Mouse (Mus musculus): Measurements from ENCODE around the gene Eral1. TPM values are rescaled to one million over a fixed set of nuclear protein-coding genes. Genes with fewer than 3 reads are reported as not detected.
"Not testable (repeated sequence)": the region's sequence is repeated elsewhere in the genome, so short reads cannot be mapped to it uniquely, and the experiment has no call there.

The Eral1 gene
- polyA plus RNA-seq, 1 experiment from 2014 or later: 35.0 TPM

DNA sequence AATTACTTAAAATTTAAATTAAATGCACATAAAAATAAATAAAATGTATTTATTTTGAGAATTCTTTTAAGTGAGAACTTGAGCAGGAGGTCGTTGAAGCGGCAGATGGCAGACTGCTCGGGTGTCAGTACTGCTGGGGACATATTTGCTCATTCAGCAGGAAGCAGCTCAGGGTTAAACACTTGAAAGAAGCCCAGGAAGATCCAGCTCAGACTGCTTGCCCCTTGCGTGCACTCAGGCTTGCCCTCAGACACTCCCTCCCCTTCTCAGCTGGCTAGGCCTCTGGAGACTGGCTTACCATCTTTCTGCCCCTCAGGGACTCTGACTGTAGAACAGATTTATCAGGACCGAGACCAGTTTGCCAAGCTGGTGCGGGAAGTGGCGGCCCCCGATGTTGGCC is 23.2 kb downstream of the Eral1 start:
- Histone ChIP-seq H3K4me1 (replicated peaks; ENCODE audit: control insufficient read depth, insufficient read depth, low read length) (no peaks in the 10 kb centered on the region), H3K4me3 (ENCODE audit: low read length) (no peak overlapping the region), H3K36me3 (ENCODE audit: control insufficient read depth, insufficient read depth, low read length) (peaks cover 8% of the 10 kb centered on the region; the same call in 1 of the 2 replicates), H3K4me2 (ENCODE audit: low read depth, low read length) (no peak overlapping the region), H3K27me3 (ENCODE audit: control insufficient read depth, insufficient read depth, low read depth, low read length) (no peaks in the 10 kb centered on the region), H3K9me3 (ENCODE audit: control insufficient read depth, low read length) (no peaks in the 10 kb centered on the region), H3K27ac (ENCODE audit: low read length) (no peak overlapping the region), H3K9ac (ENCODE audit: low read length) (no peak overlapping the region)
- WGBS: 64% methylated on average over 8 of the region's 8 CpGs
- ATAC-seq (ENCODE audit: low read depth): no peak

DNA sequence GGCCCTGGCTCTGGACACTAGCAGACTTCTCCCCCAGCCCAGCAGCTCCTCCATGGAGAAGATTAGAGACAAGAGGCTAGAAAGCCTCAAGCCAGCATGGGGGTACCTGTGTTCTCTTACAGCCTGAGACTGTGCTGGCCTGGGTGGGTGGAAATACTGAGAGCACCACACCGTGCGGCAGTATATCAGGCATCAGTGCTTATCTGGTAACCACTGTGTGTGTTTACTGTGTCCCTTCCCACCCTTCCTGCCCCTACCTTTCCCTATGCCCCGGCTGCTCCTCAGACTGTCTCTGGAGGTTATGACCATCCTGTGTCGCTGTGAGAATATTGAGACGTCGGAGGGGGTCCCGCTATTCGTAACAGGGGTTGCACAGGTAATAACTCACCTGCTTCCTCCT is 27.1 kb downstream of the Eral1 start:
- no peak for ATAC-seq (ENCODE audit: low read depth)
- Histone ChIP-seq H3K27me3 (ENCODE audit: control insufficient read depth, insufficient read depth, low read depth, low read length) (no peaks in the 10 kb centered on the region), H3K9ac (ENCODE audit: low read length) (no peak overlapping the region), H3K36me3 (ENCODE audit: control insufficient read depth, insufficient read depth, low read length) (peaks cover 3% of the 10 kb centered on the region; the same call in 1 of the 2 replicates), H3K9me3 (ENCODE audit: control insufficient read depth, low read length) (no peaks in the 10 kb centered on the region), H3K4me2 (ENCODE audit: low read depth, low read length) (no peak overlapping the region), H3K4me3 (ENCODE audit: low read length) (no peak overlapping the region), H3K4me1 (replicated peaks; ENCODE audit: control insufficient read depth, insufficient read depth, low read length) (no peaks in the 10 kb centered on the region), H3K27ac (ENCODE audit: low read length) (no peak overlapping the region)
- 71% methylated on average over 8 of the region's 8 CpGs for WGBS

DNA sequence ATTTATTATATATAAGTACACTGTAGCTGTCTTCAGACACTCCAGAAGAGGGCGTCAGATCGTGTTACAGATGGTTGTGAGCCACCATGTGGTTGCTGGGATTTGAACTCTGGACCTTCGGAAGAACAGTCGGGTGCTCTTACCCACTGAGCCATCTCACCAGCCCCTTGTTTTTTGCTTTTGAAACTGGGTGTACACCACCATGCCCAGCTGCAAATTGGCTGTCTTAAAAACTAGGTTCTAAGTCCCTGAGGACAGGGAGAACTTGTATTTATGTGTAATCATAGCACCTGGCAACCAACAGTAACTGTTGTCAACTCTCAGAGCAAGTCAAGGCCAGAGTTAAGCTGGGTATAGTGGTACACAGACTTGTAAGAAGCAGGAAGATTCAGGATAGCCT is 31.5 kb downstream of the Eral1 start:
- H3K4me3 ChIP-seq (ENCODE audit: low read length); H3K9ac ChIP-seq (ENCODE audit: low read length); H3K36me3 ChIP-seq (ENCODE audit: control insufficient read depth, insufficient read depth, low read length); ATAC-seq (ENCODE audit: low read depth); H3K4me1 ChIP-seq (replicated peaks; ENCODE audit: control insufficient read depth, insufficient read depth, low read length); H3K27ac ChIP-seq (ENCODE audit: low read length); H3K9me3 ChIP-seq (ENCODE audit: control insufficient read depth, low read length); H3K27me3 ChIP-seq (ENCODE audit: control insufficient read depth, insufficient read depth, low read depth, low read length); H3K4me2 ChIP-seq (ENCODE audit: low read depth, low read length): not testable (repeated sequence)
- 90% methylated on average over 4 of the region's 4 CpGs for WGBS

DNA sequence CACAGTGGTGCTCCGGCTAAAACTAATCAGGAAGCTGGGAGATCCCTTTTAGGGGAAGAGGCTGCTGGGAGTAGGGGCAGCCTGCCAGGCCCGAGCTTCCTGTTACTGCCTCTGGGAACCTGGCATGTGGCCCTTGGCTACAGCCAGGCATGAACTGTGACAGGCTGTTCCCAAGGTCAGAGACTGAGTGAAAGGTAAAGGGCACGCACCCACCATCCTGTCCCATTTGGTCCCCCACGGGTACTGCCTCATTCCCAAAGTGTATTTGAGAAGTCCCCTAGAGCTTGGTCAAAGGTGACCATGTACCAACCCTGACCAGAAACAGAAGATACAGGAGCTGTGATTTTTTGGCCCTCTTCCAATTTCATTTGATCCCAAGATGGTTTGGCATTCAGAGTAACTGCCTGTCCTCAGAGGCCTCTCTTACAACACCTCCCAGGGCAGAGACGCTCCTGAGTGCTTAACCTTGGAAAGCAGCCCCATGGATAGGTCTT is 35.4 kb downstream of the Eral1 start:
- H3K27me3 ChIP-seq (ENCODE audit: control insufficient read depth, insufficient read depth, low read depth, low read length): no peaks in the 10 kb centered on the region
- peaks cover 5% of the 10 kb centered on the region for H3K4me1 ChIP-seq (replicated peaks; ENCODE audit: control insufficient read depth, insufficient read depth, low read length)
- H3K27ac ChIP-seq (ENCODE audit: low read length): peak overlapping the region; percentile 49
- H3K9ac ChIP-seq (ENCODE audit: low read length): no peak overlapping the region
- ATAC-seq (ENCODE audit: low read depth): peak; percentile 76; the same call in 1 of the 2 replicates
- H3K36me3 ChIP-seq (ENCODE audit: control insufficient read depth, insufficient read depth, low read length): peaks cover 2% of the 10 kb centered on the region; the same call in 1 of the 2 replicates
- 50% methylated on average over 5 of the region's 5 CpGs for WGBS
- H3K9me3 ChIP-seq (ENCODE audit: control insufficient read depth, low read length): 0 out of 2 replicates have a peak, but pooled peaks cover 2% of the 10 kb centered on the region
- no peak overlapping the region for H3K4me3 ChIP-seq (ENCODE audit: low read length)
- H3K4me2 ChIP-seq (ENCODE audit: low read depth, low read length): no peak overlapping the region

DNA sequence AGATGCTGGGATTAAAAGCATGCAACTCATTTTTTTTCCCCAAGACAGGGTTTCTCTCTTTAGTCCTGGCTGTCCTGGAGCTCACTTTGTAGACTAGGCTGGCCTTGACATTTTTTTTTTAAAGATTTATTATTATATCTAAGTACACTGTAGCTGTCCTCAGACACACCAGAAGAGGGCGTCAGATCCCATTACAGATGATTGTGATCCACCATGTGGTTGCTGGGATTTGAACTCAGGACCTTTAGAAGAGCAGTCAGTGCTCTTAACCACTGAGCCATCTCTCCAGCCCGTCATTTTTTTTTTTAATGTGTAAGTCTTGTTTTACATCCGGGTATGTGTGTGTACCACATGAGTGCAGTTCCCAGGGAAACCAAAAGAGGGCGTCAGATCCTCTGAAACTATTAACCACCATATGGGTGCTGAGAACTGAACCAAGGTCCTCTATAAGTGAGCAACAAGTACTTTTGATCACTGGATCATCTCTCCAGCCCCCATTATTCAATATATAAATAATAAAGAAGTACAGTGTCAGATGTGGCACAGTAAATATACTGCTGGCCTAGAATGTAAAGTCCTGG is 37.8 kb downstream of the Eral1 start:
- H3K4me1 ChIP-seq (replicated peaks; ENCODE audit: control insufficient read depth, insufficient read depth, low read length): peaks cover 14% of the 10 kb centered on the region
- not testable (repeated sequence) for ATAC-seq (ENCODE audit: low read depth); H3K9ac ChIP-seq (ENCODE audit: low read length); H3K9me3 ChIP-seq (ENCODE audit: control insufficient read depth, low read length); H3K27ac ChIP-seq (ENCODE audit: low read length); H3K36me3 ChIP-seq (ENCODE audit: control insufficient read depth, insufficient read depth, low read length); H3K4me3 ChIP-seq (ENCODE audit: low read length); H3K27me3 ChIP-seq (ENCODE audit: control insufficient read depth, insufficient read depth, low read depth, low read length); H3K4me2 ChIP-seq (ENCODE audit: low read depth, low read length)
- WGBS: 93% methylated on average over 4 of the region's 4 CpGs

DNA sequence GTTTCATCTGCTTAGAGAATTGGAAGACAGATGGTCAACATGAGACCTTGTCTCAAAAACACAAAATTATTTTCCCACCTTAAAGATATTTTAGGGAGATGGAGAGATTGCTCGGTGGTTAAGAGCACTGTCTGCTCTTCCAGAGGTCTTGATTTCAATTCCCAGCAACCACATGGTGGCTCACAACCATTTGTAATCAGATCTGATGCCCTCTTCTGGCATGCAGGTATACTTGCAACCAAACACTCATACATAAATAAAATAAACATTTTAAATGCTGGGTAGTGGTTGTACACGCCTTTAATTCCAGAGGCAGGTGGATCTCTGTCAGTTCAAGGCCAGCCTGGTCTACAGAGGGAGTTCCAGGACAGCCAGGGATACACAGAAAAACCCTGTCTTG is 39.3 kb downstream of the Eral1 start:
- Histone ChIP-seq H3K4me1 (replicated peaks; ENCODE audit: control insufficient read depth, insufficient read depth, low read length) (peaks cover 21% of the 10 kb centered on the region), H3K9me3 (ENCODE audit: control insufficient read depth, low read length) (0 out of 2 replicates have a peak, but pooled peaks cover 2% of the 10 kb centered on the region), H3K4me2 (ENCODE audit: low read depth, low read length) (no peak overlapping the region), H3K27me3 (ENCODE audit: control insufficient read depth, insufficient read depth, low read depth, low read length) (no peaks in the 10 kb centered on the region), H3K36me3 (ENCODE audit: control insufficient read depth, insufficient read depth, low read length) (peaks cover 4% of the 10 kb centered on the region; the same call in 1 of the 2 replicates), H3K9ac (ENCODE audit: low read length) (no peak overlapping the region), H3K4me3 (ENCODE audit: low read length) (no peak overlapping the region), H3K27ac (ENCODE audit: low read length) (no peak overlapping the region)
- 46% methylated on average over 2 of the region's 2 CpGs for WGBS
- ATAC-seq (ENCODE audit: low read depth): no peak

DNA sequence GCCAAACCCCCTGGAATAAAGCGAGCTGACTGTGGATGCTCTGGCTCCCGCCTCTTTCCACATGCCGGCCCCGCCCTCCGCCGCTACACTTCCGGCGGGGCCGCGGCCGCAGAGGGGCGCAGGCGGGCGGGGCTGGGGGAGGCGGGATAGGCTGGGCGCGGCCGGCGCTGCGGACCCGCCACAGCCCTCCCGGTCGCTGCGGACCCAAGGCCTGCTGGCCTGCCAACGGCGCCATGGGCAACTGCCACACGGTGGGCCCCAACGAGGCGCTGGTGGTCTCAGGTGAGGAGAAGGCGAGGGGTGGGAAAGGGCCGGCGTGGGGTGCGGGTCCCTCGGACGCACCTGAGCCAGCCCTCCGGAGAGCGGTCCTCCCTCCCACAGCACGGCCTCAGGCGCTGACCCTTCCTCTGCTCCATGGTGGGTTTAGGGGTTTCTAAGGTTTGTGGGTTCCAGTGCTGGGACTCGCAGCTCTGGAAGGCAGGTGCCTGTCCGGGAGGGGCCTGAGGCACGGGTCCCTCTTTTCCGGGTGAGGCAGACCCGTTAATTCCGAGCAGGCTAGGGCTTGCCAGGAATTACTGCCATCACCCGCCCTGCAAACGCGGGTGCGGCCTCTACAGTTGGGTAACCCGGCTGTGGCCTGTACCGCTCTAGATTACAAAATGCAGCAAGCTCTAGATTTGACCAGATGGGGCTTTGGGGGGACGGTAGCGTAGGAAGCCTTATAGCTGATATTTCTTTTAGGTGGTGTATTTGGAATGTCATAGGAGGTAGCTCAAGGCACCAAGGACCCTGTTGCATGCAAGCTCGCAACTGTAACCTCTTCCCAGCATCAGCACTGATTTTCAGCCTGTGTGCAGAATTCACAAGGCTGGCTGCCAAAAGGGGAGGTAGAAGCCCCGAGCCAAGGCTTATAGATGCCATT is 42.1 kb downstream of the Eral1 start, which contains the start of gene Flot2:
Flot2 (plus strand) TSS at position 101 of the 922 bp plus-strand sequence.
- peak within 1 kb of the TSS; percentile 91 for H3K4me2 ChIP-seq (ENCODE audit: low read depth, low read length)
- peak within 1 kb of the TSS; percentile 87 for H3K27ac ChIP-seq (ENCODE audit: low read length)
- peaks cover 20% of the 10 kb centered on the region for H3K4me1 ChIP-seq (replicated peaks; ENCODE audit: control insufficient read depth, insufficient read depth, low read length)
- WGBS: 2% methylated on average over 53 of the region's 55 CpGs
- ATAC-seq (ENCODE audit: low read depth): peak; percentile 94
- peaks cover 4% of the 10 kb centered on the region; the same call in 1 of the 2 replicates for H3K36me3 ChIP-seq (ENCODE audit: control insufficient read depth, insufficient read depth, low read length)
- peak within 1 kb of the TSS; percentile 93 for H3K9ac ChIP-seq (ENCODE audit: low read length)
- H3K27me3 ChIP-seq (ENCODE audit: control insufficient read depth, insufficient read depth, low read depth, low read length): no peaks in the 10 kb centered on the region
- H3K4me3 ChIP-seq (ENCODE audit: low read length): peak within 1 kb of the TSS; percentile 94
- H3K9me3 ChIP-seq (ENCODE audit: control insufficient read depth, low read length): 0 out of 2 replicates have a peak, but pooled peaks cover 2% of the 10 kb centered on the region

DNA sequence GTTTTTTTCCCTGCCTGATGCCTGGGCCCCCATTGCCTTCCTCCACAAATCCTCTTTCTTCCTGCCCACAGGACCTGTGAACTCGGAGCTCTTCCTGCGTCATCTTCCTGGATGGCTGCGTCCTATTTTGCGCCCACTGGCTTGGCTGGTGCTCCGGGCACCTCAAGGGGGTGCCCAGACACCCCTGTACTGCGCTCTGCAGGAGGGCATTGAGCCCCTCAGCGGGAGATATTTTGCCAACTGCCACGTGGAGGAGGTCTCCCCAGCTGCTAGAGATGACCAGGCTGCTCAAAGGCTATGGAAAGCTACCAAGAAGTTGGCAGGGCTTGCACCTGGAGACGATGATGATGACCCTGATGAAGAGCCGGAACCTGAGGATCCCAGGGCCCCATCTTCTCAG is 43.4 kb downstream of the Eral1 start:
- no peaks in the 10 kb centered on the region for H3K27me3 ChIP-seq (ENCODE audit: control insufficient read depth, insufficient read depth, low read depth, low read length)
- no peak for ATAC-seq (ENCODE audit: low read depth)
- H3K4me1 ChIP-seq (replicated peaks; ENCODE audit: control insufficient read depth, insufficient read depth, low read length): peaks cover 26% of the 10 kb centered on the region
- H3K4me2 ChIP-seq (ENCODE audit: low read depth, low read length): no peak overlapping the region
- 79% methylated on average over 10 of the region's 10 CpGs for WGBS
- H3K9ac ChIP-seq (ENCODE audit: low read length): no peak overlapping the region
- H3K4me3 ChIP-seq (ENCODE audit: low read length): no peak overlapping the region
- H3K9me3 ChIP-seq (ENCODE audit: control insufficient read depth, low read length): no peaks in the 10 kb centered on the region
- H3K27ac ChIP-seq (ENCODE audit: low read length): no peak overlapping the region
- H3K36me3 ChIP-seq (ENCODE audit: control insufficient read depth, insufficient read depth, low read length): peaks cover 2% of the 10 kb centered on the region; the same call in 1 of the 2 replicates
